Mouse (Mus musculus): ENCODE results near the gene Gm28035. TPM values are rescaled to one million over a fixed set of nuclear protein-coding genes. Genes with fewer than 3 reads are reported as not detected.

Gene Gm28035
- total RNA-seq, 2 experiments from 2014 or later = 9.5 to 10.3 TPM

- no peak for DNase-seq (ENCODE audit: low spot score in 2 of 2)
Observed at GRCm38 (mm10) chr2:30299525-30299924, 59.2 kb downstream of the Gm28035 start.

- DNase-seq (ENCODE audit: low spot score in 2 of 2) = no peak
Observed at GRCm38 (mm10) chr2:30299966-30300365, 59.6 kb downstream of the Gm28035 start.

GRCm38 (mm10) chr2:30306087-30306486 lies 65.7 kb downstream of the Gm28035 start:
- no peak for DNase-seq (ENCODE audit: low spot score in 2 of 2)

GRCm38 (mm10) chr2:30309351-30309750 lies 69.0 kb downstream of the Gm28035 start:
- no peak for DNase-seq (ENCODE audit: low spot score in 2 of 2)

- DNase-seq (ENCODE audit: low spot score in 2 of 2) = peak in 1 of 2 experiments; percentile 13
Observed at GRCm38 (mm10) chr2:30311481-30311880, 71.1 kb downstream of the Gm28035 start.

GRCm38 (mm10) chr2:30316136-30316535 lies 75.8 kb downstream of the Gm28035 start:
- DNase-seq (ENCODE audit: low spot score in 2 of 2) = no peak

GRCm38 (mm10) chr2:30316955-30317354 lies 76.6 kb downstream of the Gm28035 start:
- DNase-seq (ENCODE audit: low spot score in 2 of 2) = peak in 1 of 2 experiments; percentile 4

GRCm38 (mm10) chr2:30319260-30319659 lies 78.9 kb downstream of the Gm28035 start:
- no peak for DNase-seq (ENCODE audit: low spot score in 2 of 2)

GRCm38 (mm10) chr2:30323111-30323510 lies 82.7 kb downstream of the Gm28035 start:
- DNase-seq (ENCODE audit: low spot score in 2 of 2) = no peak

- DNase-seq (ENCODE audit: low spot score in 2 of 2) = no peak
Observed at GRCm38 (mm10) chr2:30325296-30325695, 84.9 kb downstream of the Gm28035 start.

GRCm38 (mm10) chr2:30327276-30327675 lies 86.9 kb downstream of the Gm28035 start:
- no peak for DNase-seq (ENCODE audit: low spot score in 2 of 2)

- DNase-seq (ENCODE audit: low spot score in 2 of 2) = no peak
Observed at GRCm38 (mm10) chr2:30328791-30329190, 88.4 kb downstream of the Gm28035 start.

Other genes with a start within 250 kb of the Gm28035 start
- 10 to 100 TPM; 39.5 to 45.2 TPM for gene Wdr34, start 191.7 kb upstream of the Gm28035 start, total RNA-seq (2021)
- 100 to 1,000 TPM; 191 to 199 TPM for gene Set, start 183.2 kb upstream of the Gm28035 start, total RNA-seq (2021)
- 1 to 10 TPM; 3.8 TPM for gene Pkn3, start 162.9 kb upstream of the Gm28035 start, total RNA-seq (2021)
- 1 to 10 TPM; 6.1 to 6.7 TPM for gene Zdhhc12, start 146.9 kb upstream of the Gm28035 start, total RNA-seq (2021)
- 100 to 1,000 TPM; 146 to 156 TPM for gene Zer1, start 116.0 kb upstream of the Gm28035 start, total RNA-seq (2021)
- gene Tbc1d13, start 106.8 kb upstream of the Gm28035 start, total RNA-seq (2021) = 10 to 100 TPM; 43.7 to 50.5 TPM
- gene Endog, start 69.1 kb upstream of the Gm28035 start, total RNA-seq (2021) = 10 to 100 TPM; 19.3 to 23.3 TPM
- gene Spout1, start 62.1 kb upstream of the Gm28035 start, total RNA-seq (2021) = 10 to 100 TPM; 32.5 to 33.9 TPM
- 10 to 100 TPM; 13.9 to 14.1 TPM for gene Kyat1, start 34.7 kb upstream of the Gm28035 start, total RNA-seq (2021)
- gene Lrrc8a, start 2.9 kb upstream of the Gm28035 start, total RNA-seq (2021) = 10 to 100 TPM; 58.2 to 62.6 TPM
- gene Phyhd1, start 25.6 kb downstream of the Gm28035 start, total RNA-seq (2021) = 10 to 100 TPM; 17.7 to 19.6 TPM
- not detected for gene Gm28038, start 40.5 kb downstream of the Gm28035 start, total RNA-seq (2021)
- 10 to 100 TPM; 19.7 to 22.0 TPM for gene Dolk, start 45.8 kb downstream of the Gm28035 start, total RNA-seq (2021)
- gene Nup188, start 45.8 kb downstream of the Gm28035 start, total RNA-seq (2021) = 10 to 100 TPM; 21.3 to 24.1 TPM
- 100 to 1,000 TPM; 295 to 306 TPM for gene Sh3glb2, start 118.8 kb downstream of the Gm28035 start, total RNA-seq (2021)
- gene Miga2, start 123.7 kb downstream of the Gm28035 start, total RNA-seq (2021) = 100 to 1,000 TPM; 108 to 120 TPM
- 10 to 100 TPM; 24.2 to 27.5 TPM for gene Dolpp1, start 151.7 kb downstream of the Gm28035 start, total RNA-seq (2021)
- 10 to 100 TPM; 53.7 to 57.3 TPM for gene Crat, start 175.2 kb downstream of the Gm28035 start, total RNA-seq (2021)
- gene Ptpa, start 175.5 kb downstream of the Gm28035 start, total RNA-seq (2021) = 100 to 1,000 TPM; 182 to 189 TPM
- gene Ier5l, start 233.7 kb downstream of the Gm28035 start, total RNA-seq (2021) = 10 to 100 TPM; 30.3 to 30.4 TPM